Mouse (Mus musculus): ENCODE measurements around the gene Tbc1d9. TPM values are rescaled to one million over a fixed set of nuclear protein-coding genes. Genes with fewer than 3 reads are reported as not detected.
"Not testable (repeated sequence)": the region's sequence is repeated elsewhere in the genome, so short reads cannot be mapped to it uniquely, and the experiment has no call there.

Gene Tbc1d9
- polyA plus RNA-seq, 1 experiment from 2014 or later, result 0.71 TPM

DNA sequence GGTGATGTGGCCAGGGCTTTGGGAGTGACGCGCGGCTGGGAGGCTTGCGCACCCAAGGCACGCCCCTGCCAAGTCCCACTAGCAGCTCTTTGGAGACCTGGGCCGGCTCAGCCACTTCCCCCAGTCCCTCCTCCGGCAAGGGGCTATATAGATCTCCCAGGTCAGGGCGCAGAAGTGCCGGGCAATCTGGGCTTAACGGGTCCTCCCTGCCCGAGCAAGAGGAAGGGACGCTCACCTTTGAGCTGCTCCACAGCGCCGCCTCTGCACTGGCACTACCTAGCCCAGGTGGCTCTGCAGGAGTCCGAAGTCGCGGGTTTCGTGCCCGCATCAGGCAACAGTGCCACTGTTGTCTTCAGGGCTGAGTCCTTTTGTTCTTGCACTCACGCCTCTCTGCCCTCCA, 125.0 kb downstream of the Tbc1d9 start, which contains the start of gene Ucp1:
Ucp1 (plus strand) TSS at position 177 of the 400 bp plus-strand sequence.
- Histone ChIP-seq H3K4me3 (replicated peaks) (no peak within 1 kb of the TSS), H3K27me3 (peaks cover 30% of the 10 kb centered on the region), H3K9me3 (replicated peaks) (no peaks in the 10 kb centered on the region), H3K4me2 (peak within 1 kb of the TSS; percentile 29), H3K36me3 (no peaks in the 10 kb centered on the region), H3K27ac (no peak within 1 kb of the TSS), H3K9ac (no peak within 1 kb of the TSS), H3K4me1 (replicated peaks) (no peaks in the 10 kb centered on the region)
- WGBS (ENCODE audit: insufficient replicate concordance), result 6% methylated on average over 17 of the region's 20 CpGs
- ATAC-seq (ENCODE audit: low read depth) (no peak), DNase-seq (no peak)

DNA sequence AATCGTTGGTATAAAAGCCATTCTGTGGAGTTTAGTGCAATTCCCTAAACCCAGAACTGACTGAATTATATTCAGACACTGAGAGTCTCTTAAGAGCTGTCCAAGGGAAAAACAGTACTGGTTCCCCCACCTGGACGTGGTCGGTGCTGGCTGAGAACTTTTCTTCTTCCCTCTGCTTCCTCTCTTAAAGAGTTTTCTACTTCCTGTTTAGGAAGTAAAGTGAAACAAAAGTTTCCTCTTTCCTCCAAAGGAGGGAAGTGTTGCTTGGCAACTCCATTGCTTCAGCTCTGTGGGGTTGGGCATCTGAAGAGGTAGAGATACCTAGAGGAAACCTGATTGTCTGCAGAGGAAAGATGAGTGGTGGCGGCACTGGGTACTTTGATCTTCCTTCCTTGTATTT, 132.2 kb downstream of the Tbc1d9 start:
- ATAC-seq (ENCODE audit: low read depth) (no peak), DNase-seq (no peak)
- Histone ChIP-seq H3K36me3 (no peaks in the 10 kb centered on the region), H3K4me3 (replicated peaks) (no peak overlapping the region), H3K4me2 (no peak overlapping the region), H3K27me3 (peaks cover 2% of the 10 kb centered on the region; the same call in 1 of the 2 replicates), H3K9ac (no peak overlapping the region), H3K27ac (no peak overlapping the region), H3K9me3 (replicated peaks) (no peaks in the 10 kb centered on the region), H3K4me1 (replicated peaks) (no peaks in the 10 kb centered on the region)
- 35% methylated on average over 4 of the region's 4 CpGs for WGBS (ENCODE audit: insufficient replicate concordance)

DNA sequence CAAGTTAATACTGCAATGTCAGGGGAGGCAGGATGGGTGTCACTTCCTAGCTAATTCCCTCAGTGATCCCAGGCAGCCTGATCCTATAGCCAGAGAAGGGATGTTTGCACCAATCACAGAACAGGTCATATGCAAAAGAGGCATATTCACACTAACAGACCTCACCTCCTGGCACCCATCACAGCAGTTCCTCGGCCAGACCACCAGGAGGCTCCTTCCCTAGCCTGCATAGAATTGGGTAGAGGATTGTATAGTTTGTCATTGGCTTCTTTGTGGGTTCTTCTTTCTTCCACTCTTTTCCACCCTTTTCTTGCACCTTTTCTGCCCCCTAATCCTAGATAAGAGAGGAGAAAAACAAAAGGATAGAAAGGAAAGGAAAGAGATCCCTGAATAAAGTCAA, 135.0 kb downstream of the Tbc1d9 start:
- no peak for DNase-seq
- Histone ChIP-seq H3K4me1 (replicated peaks) (no peaks in the 10 kb centered on the region), H3K36me3 (no peaks in the 10 kb centered on the region), H3K27me3 (peaks cover 2% of the 10 kb centered on the region; the same call in 1 of the 2 replicates), H3K9ac (no peak overlapping the region), H3K4me3 (replicated peaks) (no peak overlapping the region), H3K9me3 (replicated peaks) (no peaks in the 10 kb centered on the region), H3K4me2 (no peak overlapping the region), H3K27ac (no peak overlapping the region)
- ATAC-seq (ENCODE audit: low read depth), result no peak
- 26% methylated on average over 1 of the region's 1 CpGs for WGBS (ENCODE audit: insufficient replicate concordance)

DNA sequence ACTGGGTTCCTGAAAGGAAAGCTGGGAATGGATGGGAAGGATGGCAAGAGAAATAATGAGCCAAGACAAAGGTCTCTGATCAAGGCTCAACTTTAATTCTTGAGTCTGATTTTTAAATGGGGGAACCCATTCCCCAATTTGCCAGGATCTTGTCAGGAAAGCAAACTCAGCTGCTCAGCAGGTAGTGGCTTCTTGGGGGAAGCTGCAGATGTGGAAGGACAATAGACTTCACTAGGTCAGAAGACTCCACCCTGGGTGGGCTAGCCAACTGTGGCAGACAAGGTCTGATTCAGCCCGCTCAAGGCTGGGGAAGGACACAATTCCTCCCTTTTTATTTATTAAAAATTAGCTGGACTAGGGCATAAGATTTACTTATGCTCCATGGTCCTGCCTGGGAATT, 139.8 kb downstream of the Tbc1d9 start:
- ATAC-seq (ENCODE audit: low read depth) (no peak), DNase-seq (no peak)
- Histone ChIP-seq H3K9me3 (replicated peaks) (no peaks in the 10 kb centered on the region), H3K9ac (no peak overlapping the region), H3K4me2 (no peak overlapping the region), H3K27me3 (no peaks in the 10 kb centered on the region), H3K4me3 (replicated peaks) (no peak overlapping the region), H3K36me3 (no peaks in the 10 kb centered on the region), H3K4me1 (replicated peaks) (no peaks in the 10 kb centered on the region), H3K27ac (no peak overlapping the region)
- 95% methylated on average over 1 of the region's 1 CpGs for WGBS (ENCODE audit: insufficient replicate concordance)

DNA sequence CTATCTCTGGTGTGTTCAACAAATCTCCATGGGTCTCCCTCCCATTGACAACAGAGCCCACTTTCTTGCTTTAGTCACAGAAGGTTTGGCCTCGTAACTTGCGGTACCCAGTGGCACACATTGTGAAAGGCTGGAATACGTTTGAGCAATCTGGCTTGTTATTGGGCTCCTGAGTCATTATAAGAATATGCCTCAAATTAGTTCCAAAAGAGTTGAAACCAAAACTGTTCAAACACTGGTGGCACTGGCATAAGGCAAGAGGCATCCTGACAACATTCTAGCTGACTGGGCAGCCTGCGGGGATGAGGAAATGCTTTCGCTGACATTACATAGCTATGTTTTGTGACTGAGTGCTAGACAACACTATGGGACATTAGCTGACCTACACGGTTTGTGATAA, 144.7 kb downstream of the Tbc1d9 start:
- Histone ChIP-seq H3K4me2 (no peak overlapping the region), H3K9me3 (replicated peaks) (no peaks in the 10 kb centered on the region), H3K4me1 (replicated peaks) (no peaks in the 10 kb centered on the region), H3K27me3 (no peaks in the 10 kb centered on the region), H3K4me3 (replicated peaks) (no peak overlapping the region), H3K36me3 (no peaks in the 10 kb centered on the region), H3K27ac (no peak overlapping the region), H3K9ac (no peak overlapping the region)
- DNase-seq (no peak), ATAC-seq (ENCODE audit: low read depth) (no peak)
- 74% methylated on average over 6 of the region's 6 CpGs for WGBS (ENCODE audit: insufficient replicate concordance)

DNA sequence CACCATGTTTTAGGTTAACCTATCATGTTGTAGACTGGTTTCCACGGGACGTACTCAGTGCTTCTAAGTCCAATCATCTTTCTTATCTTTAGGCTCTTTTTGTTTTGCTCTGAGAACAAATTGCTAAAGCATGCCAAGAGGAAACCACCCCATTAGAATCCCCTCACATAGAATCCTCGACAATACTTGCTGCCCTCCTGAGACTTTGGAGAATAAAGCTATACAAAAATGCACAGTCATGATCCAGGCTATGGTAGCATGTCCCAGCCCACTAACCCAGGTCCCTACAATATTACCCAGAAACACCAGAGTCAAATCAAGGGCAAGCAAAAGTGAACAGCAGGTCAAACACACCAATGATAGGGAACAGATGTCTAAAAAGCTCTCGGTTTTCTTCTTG, 149.9 kb downstream of the Tbc1d9 start:
- 76% methylated on average over 4 of the region's 4 CpGs for WGBS (ENCODE audit: insufficient replicate concordance)
- DNase-seq; H3K9ac ChIP-seq; H3K4me1 ChIP-seq (replicated peaks); ATAC-seq (ENCODE audit: low read depth); H3K9me3 ChIP-seq (replicated peaks); H3K4me2 ChIP-seq; H3K27ac ChIP-seq; H3K4me3 ChIP-seq (replicated peaks); H3K27me3 ChIP-seq: not testable (repeated sequence)
- H3K36me3 ChIP-seq, result peaks cover 29% of the 10 kb centered on the region

DNA sequence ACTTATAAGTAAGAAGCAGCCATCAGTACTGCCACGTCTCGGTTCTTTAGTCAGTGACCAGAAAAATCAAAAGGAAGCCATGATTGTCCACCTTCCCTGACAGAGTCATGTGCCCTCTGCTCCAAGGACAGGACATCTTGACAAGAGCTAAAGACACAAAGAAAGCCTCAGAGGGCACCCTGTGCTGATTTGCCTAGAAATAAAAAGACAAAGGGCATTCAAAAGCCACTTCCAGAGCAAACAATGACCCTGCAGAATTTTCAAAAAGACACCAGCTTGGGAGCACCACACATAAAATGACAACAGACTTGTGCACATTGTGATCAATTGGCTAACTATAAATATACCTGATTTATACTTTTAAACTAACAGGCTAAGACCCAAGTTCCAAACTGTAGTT, 150.5 kb downstream of the Tbc1d9 start:
- Histone ChIP-seq H3K4me1 (replicated peaks) (no peaks in the 10 kb centered on the region), H3K27ac (no peak overlapping the region), H3K36me3 (peaks cover 33% of the 10 kb centered on the region), H3K9me3 (replicated peaks) (no peaks in the 10 kb centered on the region), H3K4me3 (replicated peaks) (no peak overlapping the region), H3K9ac (no peak overlapping the region), H3K4me2 (no peak overlapping the region), H3K27me3 (no peaks in the 10 kb centered on the region)
- ATAC-seq (ENCODE audit: low read depth) (no peak), DNase-seq (no peak)
- 85% methylated on average over 2 of the region's 2 CpGs for WGBS (ENCODE audit: insufficient replicate concordance)

DNA sequence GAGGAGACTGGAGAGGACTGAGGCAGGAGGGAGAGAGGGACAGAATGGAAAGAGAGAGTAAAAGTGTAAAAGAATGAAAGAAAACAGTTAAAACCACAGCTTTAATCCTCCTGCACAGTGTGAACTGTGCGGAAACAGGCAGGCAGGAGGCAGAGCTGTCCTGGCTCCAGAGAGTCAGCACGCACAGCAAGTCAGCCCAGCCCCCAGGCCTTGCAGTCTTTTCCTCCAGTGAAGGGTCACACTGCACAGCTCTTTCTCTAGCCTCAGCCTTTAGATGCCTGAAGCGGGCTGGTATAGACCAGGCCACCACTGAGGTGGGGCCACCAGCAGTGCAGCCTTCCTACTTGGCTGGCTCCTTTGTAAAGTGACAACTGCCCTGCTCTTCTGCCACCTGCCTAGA, 155.4 kb downstream of the Tbc1d9 start:
- no peak overlapping the region for H3K4me2 ChIP-seq
- peaks cover 47% of the 10 kb centered on the region for H3K36me3 ChIP-seq
- ATAC-seq (ENCODE audit: low read depth) (no peak), DNase-seq (no peak)
- no peak overlapping the region for H3K27ac ChIP-seq
- H3K4me3 ChIP-seq (replicated peaks), result no peak overlapping the region
- H3K27me3 ChIP-seq, result no peaks in the 10 kb centered on the region
- WGBS (ENCODE audit: insufficient replicate concordance), result 81% methylated on average over 3 of the region's 3 CpGs
- H3K9ac ChIP-seq, result no peak overlapping the region
- peaks cover 14% of the 10 kb centered on the region; the same call in 1 of the 2 replicates for H3K4me1 ChIP-seq (replicated peaks)
- H3K9me3 ChIP-seq (replicated peaks), result no peaks in the 10 kb centered on the region

DNA sequence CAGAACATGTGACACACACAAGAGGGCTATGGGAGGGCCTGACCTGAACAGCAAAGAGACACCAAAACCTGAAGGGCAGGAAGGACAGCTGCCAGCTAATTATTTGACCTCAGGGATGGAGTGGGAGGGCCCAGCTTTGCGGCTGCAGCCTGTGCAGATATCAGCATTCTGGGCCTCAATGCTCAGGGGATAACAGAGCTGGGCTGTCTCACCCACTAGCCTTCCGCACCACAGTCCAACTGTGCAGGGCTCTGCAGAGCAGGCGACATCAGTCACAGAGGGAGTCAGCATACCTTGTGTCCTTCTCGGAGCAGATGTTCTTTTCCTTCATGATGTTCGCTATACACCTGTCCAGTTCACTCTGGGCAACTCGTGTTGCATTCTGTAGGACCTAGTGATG, 157.2 kb downstream of the Tbc1d9 start:
- Histone ChIP-seq H3K36me3 (peaks cover 41% of the 10 kb centered on the region), H3K9me3 (replicated peaks) (no peaks in the 10 kb centered on the region), H3K4me3 (replicated peaks) (no peak overlapping the region), H3K27ac (no peak overlapping the region), H3K9ac (0 out of 2 replicates have a peak overlapping the region, but pooled peaks have one; percentile 7), H3K4me2 (no peak overlapping the region), H3K27me3 (no peaks in the 10 kb centered on the region), H3K4me1 (replicated peaks) (peaks cover 14% of the 10 kb centered on the region; the same call in 1 of the 2 replicates)
- no peak for DNase-seq
- peak; percentile 67; the same call in 1 of the 2 replicates for ATAC-seq (ENCODE audit: low read depth)
- 72% methylated on average over 6 of the region's 6 CpGs for WGBS (ENCODE audit: insufficient replicate concordance)

Other genes starting within 250 kb of the Tbc1d9 start
- 0.35 and 0.37 TPM in 2 replicates for gene Gm10645, start 818 bp downstream of the Tbc1d9 start, polyA plus RNA-seq (2015; fragmentation: Nextera tagmentation; extraction: Ambion mirVana)
- not detected in 2 replicates for gene Ucp1, start 125.0 kb downstream of the Tbc1d9 start, polyA plus RNA-seq (2015; fragmentation: Nextera tagmentation; extraction: Ambion mirVana)
- gene Elmod2, start 167.1 kb downstream of the Tbc1d9 start, polyA plus RNA-seq (2015; fragmentation: Nextera tagmentation; extraction: Ambion mirVana), result 5.5 and 8.3 TPM in 2 replicates
- gene Mgat4d, start 183.1 kb downstream of the Tbc1d9 start, polyA plus RNA-seq (2015; fragmentation: Nextera tagmentation; extraction: Ambion mirVana), result not detected in 2 replicates
- gene Clgn, start 224.5 kb downstream of the Tbc1d9 start, polyA plus RNA-seq (2015; fragmentation: Nextera tagmentation; extraction: Ambion mirVana), result 0.38 and 0.58 TPM in 2 replicates

Measured in liver, embryonic 13.5 days (tissue).